Mouse (Mus musculus): Measurements from ENCODE around the gene Exoc2. TPM values are rescaled to one million over a fixed set of nuclear protein-coding genes. Genes with fewer than 3 reads are reported as not detected.

The Exoc2 gene
- total and polyA plus RNA-seq, 3 experiments = 6.9 to 46.6 (median 44.7) TPM

GRCm38 (mm10) chr13:30792308-30792707 is 181.6 kb downstream of the Exoc2 start:
- ATAC-seq (ENCODE audit: extremely low read depth, insufficient number of reproducible peaks, low FRiP score, poor library complexity, severe bottlenecking) (no peak), DNase-seq (ENCODE audit: low spot score) (no peak)
- TF ChIP-seq POLR2AphosphoS5 (IDR thresholded peaks at IDR 0.05; ENCODE audit: insufficient replicate concordance, low read depth, low read length) (no peak), CTCF (IDR thresholded peaks at IDR 0.05; ENCODE audit: low read depth, low read length) (no peak), TAL1 (conservative IDR thresholded peaks at IDR 0.05; ENCODE audit: low read depth, low read length) (no peak), GATA2 (IDR thresholded peaks at IDR 0.05; ENCODE audit: borderline replicate concordance, low read depth, low read length) (no peak), GATA1 (IDR thresholded peaks at IDR 0.05; ENCODE audit: borderline replicate concordance, low read length) (no peak)
- no peak overlapping the region for H3K4me3 ChIP-seq (ENCODE audit: low read depth, low read length)
- H3K9me3 ChIP-seq (replicated peaks) = no peaks in the 10 kb centered on the region
- H3K27me3 ChIP-seq (ENCODE audit: insufficient read depth, low read length) = peaks cover 19% of the 10 kb centered on the region
- no peaks in the 10 kb centered on the region for H3K4me1 ChIP-seq (ENCODE audit: insufficient read depth, low read depth, low read length)
- no peaks in the 10 kb centered on the region for H3K36me3 ChIP-seq (replicated peaks)

- no peaks in the 10 kb centered on the region for H3K4me1 ChIP-seq (ENCODE audit: insufficient read depth, low read depth, low read length)
- no peaks in the 10 kb centered on the region for H3K9me3 ChIP-seq (replicated peaks)
- no peak overlapping the region for H3K4me3 ChIP-seq (ENCODE audit: low read depth, low read length)
- H3K27me3 ChIP-seq (ENCODE audit: insufficient read depth, low read length) = peaks cover 17% of the 10 kb centered on the region
- H3K36me3 ChIP-seq (replicated peaks) = no peaks in the 10 kb centered on the region
- DNase-seq (ENCODE audit: low spot score) (no peak), ATAC-seq (ENCODE audit: extremely low read depth, insufficient number of reproducible peaks, low FRiP score, poor library complexity, severe bottlenecking) (no peak)
- TF ChIP-seq CTCF (IDR thresholded peaks at IDR 0.05; ENCODE audit: low read depth, low read length) = no peak
- TF ChIP-seq TAL1 (conservative IDR thresholded peaks at IDR 0.05; ENCODE audit: low read depth, low read length) = no peak
- TF ChIP-seq GATA2 (IDR thresholded peaks at IDR 0.05; ENCODE audit: borderline replicate concordance, low read depth, low read length) = no peak
- TF ChIP-seq GATA1 (IDR thresholded peaks at IDR 0.05; ENCODE audit: borderline replicate concordance, low read length) = no peak
- no peak for TF ChIP-seq POLR2AphosphoS5 (IDR thresholded peaks at IDR 0.05; ENCODE audit: insufficient replicate concordance, low read depth, low read length)
Measured at GRCm38 (mm10) chr13:30790016-30790415, 183.9 kb downstream of the Exoc2 start.

- no peaks in the 10 kb centered on the region for H3K36me3 ChIP-seq (replicated peaks)
- no peaks in the 10 kb centered on the region for H3K4me1 ChIP-seq (ENCODE audit: insufficient read depth, low read depth, low read length)
- H3K4me3 ChIP-seq (ENCODE audit: low read depth, low read length) = no peak overlapping the region
- ATAC-seq (ENCODE audit: extremely low read depth, insufficient number of reproducible peaks, low FRiP score, poor library complexity, severe bottlenecking) (no peak), DNase-seq (ENCODE audit: low spot score) (no peak)
- TF ChIP-seq POLR2AphosphoS5 (IDR thresholded peaks at IDR 0.05; ENCODE audit: insufficient replicate concordance, low read depth, low read length) = no peak
- no peak for TF ChIP-seq GATA1 (IDR thresholded peaks at IDR 0.05; ENCODE audit: borderline replicate concordance, low read length)
- TF ChIP-seq GATA2 (IDR thresholded peaks at IDR 0.05; ENCODE audit: borderline replicate concordance, low read depth, low read length) = no peak
- TF ChIP-seq CTCF (IDR thresholded peaks at IDR 0.05; ENCODE audit: low read depth, low read length) = no peak
- no peak for TF ChIP-seq TAL1 (conservative IDR thresholded peaks at IDR 0.05; ENCODE audit: low read depth, low read length)
- H3K27me3 ChIP-seq (ENCODE audit: insufficient read depth, low read length) = peaks cover 8% of the 10 kb centered on the region
- H3K9me3 ChIP-seq (replicated peaks) = no peaks in the 10 kb centered on the region
Measured at GRCm38 (mm10) chr13:30788421-30788820, 185.5 kb downstream of the Exoc2 start.

- Histone ChIP-seq H3K4me3 (ENCODE audit: low read depth, low read length) (no peak overlapping the region), H3K27me3 (ENCODE audit: insufficient read depth, low read length) (peaks cover 3% of the 10 kb centered on the region; the same call in 1 of the 2 replicates), H3K36me3 (replicated peaks) (no peaks in the 10 kb centered on the region), H3K4me1 (ENCODE audit: insufficient read depth, low read depth, low read length) (no peaks in the 10 kb centered on the region), H3K9me3 (replicated peaks) (no peaks in the 10 kb centered on the region)
- no peak for TF ChIP-seq GATA2 (IDR thresholded peaks at IDR 0.05; ENCODE audit: borderline replicate concordance, low read depth, low read length)
- no peak for TF ChIP-seq GATA1 (IDR thresholded peaks at IDR 0.05; ENCODE audit: borderline replicate concordance, low read length)
- TF ChIP-seq POLR2AphosphoS5 (IDR thresholded peaks at IDR 0.05; ENCODE audit: insufficient replicate concordance, low read depth, low read length) = no peak
- no peak for TF ChIP-seq CTCF (IDR thresholded peaks at IDR 0.05; ENCODE audit: low read depth, low read length)
- no peak for TF ChIP-seq TAL1 (conservative IDR thresholded peaks at IDR 0.05; ENCODE audit: low read depth, low read length)
- DNase-seq (ENCODE audit: low spot score) (no peak), ATAC-seq (ENCODE audit: extremely low read depth, insufficient number of reproducible peaks, low FRiP score, poor library complexity, severe bottlenecking) (no peak)
Measured at GRCm38 (mm10) chr13:30787960-30788359, 185.9 kb downstream of the Exoc2 start.

- ATAC-seq (ENCODE audit: extremely low read depth, insufficient number of reproducible peaks, low FRiP score, poor library complexity, severe bottlenecking) (no peak), DNase-seq (ENCODE audit: low spot score) (no peak)
- Histone ChIP-seq H3K36me3 (replicated peaks) (no peaks in the 10 kb centered on the region), H3K9me3 (replicated peaks) (no peaks in the 10 kb centered on the region), H3K27me3 (ENCODE audit: insufficient read depth, low read length) (peaks cover 3% of the 10 kb centered on the region; the same call in 1 of the 2 replicates), H3K4me3 (ENCODE audit: low read depth, low read length) (no peak overlapping the region), H3K4me1 (ENCODE audit: insufficient read depth, low read depth, low read length) (no peaks in the 10 kb centered on the region)
- TF ChIP-seq TAL1 (conservative IDR thresholded peaks at IDR 0.05; ENCODE audit: low read depth, low read length) (no peak), GATA1 (IDR thresholded peaks at IDR 0.05; ENCODE audit: borderline replicate concordance, low read length) (no peak), POLR2AphosphoS5 (IDR thresholded peaks at IDR 0.05; ENCODE audit: insufficient replicate concordance, low read depth, low read length) (no peak), CTCF (IDR thresholded peaks at IDR 0.05; ENCODE audit: low read depth, low read length) (no peak), GATA2 (IDR thresholded peaks at IDR 0.05; ENCODE audit: borderline replicate concordance, low read depth, low read length) (no peak)
Measured at GRCm38 (mm10) chr13:30787556-30787955, 186.3 kb downstream of the Exoc2 start.

- Histone ChIP-seq H3K9me3 (replicated peaks) (no peaks in the 10 kb centered on the region), H3K4me3 (ENCODE audit: low read depth, low read length) (no peak overlapping the region), H3K4me1 (ENCODE audit: insufficient read depth, low read depth, low read length) (no peaks in the 10 kb centered on the region), H3K27me3 (ENCODE audit: insufficient read depth, low read length) (peaks cover 3% of the 10 kb centered on the region; the same call in 1 of the 2 replicates), H3K36me3 (replicated peaks) (no peaks in the 10 kb centered on the region)
- DNase-seq (ENCODE audit: low spot score) = no peak
- TF ChIP-seq CTCF (IDR thresholded peaks at IDR 0.05; ENCODE audit: low read depth, low read length) (no peak), POLR2AphosphoS5 (IDR thresholded peaks at IDR 0.05; ENCODE audit: insufficient replicate concordance, low read depth, low read length) (no peak), GATA2 (IDR thresholded peaks at IDR 0.05; ENCODE audit: borderline replicate concordance, low read depth, low read length) (no peak), GATA1 (IDR thresholded peaks at IDR 0.05; ENCODE audit: borderline replicate concordance, low read length) (no peak), TAL1 (conservative IDR thresholded peaks at IDR 0.05; ENCODE audit: low read depth, low read length) (no peak)
- no peak for ATAC-seq (ENCODE audit: extremely low read depth, insufficient number of reproducible peaks, low FRiP score, poor library complexity, severe bottlenecking)
Measured at GRCm38 (mm10) chr13:30787036-30787320, 186.9 kb downstream of the Exoc2 start.
